Mouse (Mus musculus) C2C12 (cell line): ENCODE data around the gene Cobl. TPM values are rescaled to one million over a fixed set of nuclear protein-coding genes. Genes with fewer than 3 reads are reported as not detected.

Experiments used
- H3K27me3 ChIP-seq: one replicate; pipeline ENCODE4 v1.6.1; 2011; ENCODE audit not compliant: control insufficient read depth, insufficient read depth, insufficient read length
- H3K36me3 ChIP-seq: one replicate; pipeline ENCODE4 v1.6.1; 2011; ENCODE audit not compliant: control insufficient read depth, insufficient read depth
- H3K4me3 ChIP-seq: one replicate; pipeline ENCODE4 v1.5.1; 2011; ENCODE audit warnings: mild to moderate bottlenecking, control low read depth; ENCODE audit not compliant: poor library complexity, insufficient read depth, severe bottlenecking
- H3K79me2 ChIP-seq: one replicate; pipeline ENCODE4 v1.6.1; 2011; ENCODE audit not compliant: control insufficient read depth, insufficient read depth
- H3K79me3 ChIP-seq: one replicate; pipeline ENCODE4 v1.6.1; 2011; ENCODE audit warnings: low read depth, control low read depth
- H3ac ChIP-seq: one replicate; pipeline ENCODE3; 2011; ENCODE audit warnings: low read depth; ENCODE audit not compliant: control insufficient read depth, insufficient read length
- CEBPB ChIP-seq: IDR thresholded peaks from one replicate; pipeline ENCODE4 v1.6.1; 2011; ENCODE audit warnings: low read depth, mild to moderate bottlenecking, control low read depth, moderate library complexity
- CTCF ChIP-seq: IDR thresholded peaks from one replicate; pipeline ENCODE4 v1.5.1; 2011; ENCODE audit not compliant: control insufficient read depth, insufficient read depth, insufficient read length
- FOSL1 ChIP-seq: IDR thresholded peaks from one replicate; pipeline ENCODE4 v1.8.0; 2011; ENCODE audit warnings: mild to moderate bottlenecking, low read length; ENCODE audit not compliant: poor library complexity, insufficient read depth, severe bottlenecking
- MAX ChIP-seq: IDR thresholded peaks from one replicate; pipeline ENCODE4 v1.6.1; 2011; ENCODE audit warnings: mild to moderate bottlenecking, control low read depth
- MYOD1 ChIP-seq: IDR thresholded peaks from one replicate; pipeline ENCODE4 v1.6.1; 2011; ENCODE audit warnings: low read depth; ENCODE audit not compliant: control insufficient read depth, insufficient read length
- MYOG ChIP-seq: IDR thresholded peaks from one replicate; pipeline ENCODE4 v1.6.1; 2011; ENCODE audit not compliant: control insufficient read depth, insufficient read length; ENCODE audit errors: extremely low read depth
- USF1 ChIP-seq: IDR thresholded peaks from one replicate; pipeline ENCODE4 v1.6.1; 2011; ENCODE audit warnings: low read depth, mild to moderate bottlenecking, control low read depth, moderate library complexity
- polyA plus RNA-seq: library from polyadenylated mRNA; unstranded; fragments of >200 nt; fragmentation: generic; extraction: Trizol; gene quantifications from one replicate; pipeline ENCODE4 v1.2.1, GENCODE M21; 2012; ENCODE audit warnings: missing spikeins

The Cobl gene
- polyA plus RNA-seq, 1 experiment: 3.8 TPM

DNA sequence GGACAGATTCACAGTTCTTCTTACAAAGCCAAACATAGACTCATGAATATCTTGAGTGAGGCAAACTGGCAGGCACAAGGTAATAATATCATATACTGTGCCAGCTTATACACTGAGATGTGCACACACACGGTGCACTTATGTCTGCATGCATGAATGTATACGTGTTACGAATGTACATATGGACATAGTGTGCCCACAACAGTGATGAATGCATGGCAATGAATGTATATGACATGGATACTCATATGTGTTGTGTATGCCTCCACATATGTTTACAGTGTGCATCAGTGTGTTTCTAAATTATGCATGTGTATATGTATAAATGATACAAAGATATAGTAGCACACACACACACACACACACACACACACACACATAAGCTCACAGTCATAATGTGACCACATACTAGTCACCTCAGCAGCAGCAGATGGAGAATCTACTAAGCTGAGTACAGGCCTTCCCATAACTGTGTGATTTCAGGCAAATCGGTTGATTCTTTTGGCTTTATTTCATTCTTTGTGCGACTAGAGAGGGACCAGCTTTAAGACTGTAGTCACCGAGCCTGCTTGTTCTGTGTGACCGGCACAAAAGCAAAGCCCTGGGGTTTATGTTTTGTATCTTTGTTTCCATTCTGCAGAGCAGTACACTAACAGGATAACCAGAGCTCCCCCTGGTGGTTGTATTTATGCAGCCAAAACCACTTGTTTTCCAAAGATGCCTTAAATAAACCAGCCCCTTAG is 173.7 kb downstream of the Cobl start:
- H3K36me3 ChIP-seq: no peaks in the 10 kb centered on the region
- no peak overlapping the region for H3K4me3 ChIP-seq
- no peak overlapping the region for H3ac ChIP-seq

DNA sequence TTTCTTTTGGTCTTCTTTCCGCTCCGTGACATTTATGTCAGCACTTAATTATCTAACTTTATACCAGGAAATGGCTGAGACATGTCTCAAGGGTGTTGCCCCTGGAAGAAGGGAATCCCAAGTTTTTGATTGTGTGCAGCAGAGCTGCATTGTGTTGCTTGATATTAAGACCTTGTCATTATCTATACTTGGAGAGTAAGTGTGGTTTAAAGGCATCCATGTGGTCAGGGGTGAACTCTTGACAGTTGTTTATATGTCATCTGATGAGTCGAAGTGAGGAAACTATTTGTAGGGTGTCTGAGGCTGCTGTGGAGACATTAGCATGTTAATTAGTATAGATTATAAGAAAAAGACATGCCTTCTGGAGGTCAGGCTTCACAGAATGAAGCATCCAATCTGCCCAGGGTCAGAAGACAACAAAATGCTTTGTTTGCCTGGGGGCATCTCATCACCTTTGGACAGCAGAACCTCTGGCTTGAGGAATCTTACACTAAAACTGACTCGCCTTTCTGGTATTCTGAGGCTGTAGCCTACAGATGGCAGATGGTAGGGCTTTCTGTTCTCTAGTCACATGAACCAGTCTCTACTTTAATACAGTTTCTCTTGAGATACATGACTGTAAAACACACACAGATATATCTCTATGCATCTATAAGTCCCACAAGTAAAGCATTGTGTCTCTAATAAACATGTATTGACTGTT is 179.3 kb downstream of the Cobl start:
- no peaks in the 10 kb centered on the region for H3K79me2 ChIP-seq
- no peak for TF ChIP-seq CTCF
- no peak for TF ChIP-seq MYOG
- TF ChIP-seq USF1: no peak
- TF ChIP-seq MAX: no peak
- no peak for TF ChIP-seq MYOD1
- no peak for TF ChIP-seq CEBPB
- TF ChIP-seq FOSL1: no peak
- no peak overlapping the region for H3K4me3 ChIP-seq
- no peaks in the 10 kb centered on the region for H3K36me3 ChIP-seq
- no peaks in the 10 kb centered on the region for H3K27me3 ChIP-seq
- no peak overlapping the region for H3ac ChIP-seq
- no peaks in the 10 kb centered on the region for H3K79me3 ChIP-seq

More for the DNA sequence above, 173.7 kb downstream of the Cobl start:
- H3K79me2 ChIP-seq: no peaks in the 10 kb centered on the region
- TF ChIP-seq FOSL1: no peak
- TF ChIP-seq MYOG: no peak
- no peak for TF ChIP-seq USF1
- TF ChIP-seq CTCF: no peak
- TF ChIP-seq MAX: no peak
- no peak for TF ChIP-seq MYOD1
- TF ChIP-seq CEBPB: no peak
- H3K27me3 ChIP-seq: no peaks in the 10 kb centered on the region
- H3K79me3 ChIP-seq: no peaks in the 10 kb centered on the region

DNA sequence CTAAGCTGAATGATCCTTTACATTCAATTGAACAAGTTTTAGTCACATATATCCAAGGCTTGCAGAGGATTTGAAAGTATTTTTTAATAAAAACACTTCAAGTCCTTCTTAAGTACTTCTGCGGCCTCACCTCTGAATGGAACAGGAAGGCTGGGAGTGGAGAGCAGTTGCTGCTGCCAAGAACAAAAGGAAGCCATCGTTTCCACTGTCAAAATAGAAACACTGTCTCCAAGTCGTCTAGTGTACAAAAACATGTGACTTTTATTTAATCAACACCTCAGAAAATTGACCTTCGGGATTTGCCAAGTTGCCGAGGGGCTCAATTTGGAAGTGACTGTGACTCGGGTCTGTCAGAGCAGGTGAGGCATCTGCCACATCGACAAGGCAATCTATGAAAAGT is 184.0 kb downstream of the Cobl start:
- Histone ChIP-seq H3K36me3 (no peaks in the 10 kb centered on the region), H3K4me3 (no peak overlapping the region), H3ac (no peak overlapping the region), H3K27me3 (no peaks in the 10 kb centered on the region), H3K79me2 (no peaks in the 10 kb centered on the region), H3K79me3 (no peaks in the 10 kb centered on the region)
- no peak for TF ChIP-seq CTCF
- TF ChIP-seq USF1: no peak
- TF ChIP-seq MYOG: no peak
- no peak for TF ChIP-seq MYOD1
- TF ChIP-seq FOSL1: no peak
- no peak for TF ChIP-seq MAX
- TF ChIP-seq CEBPB: no peak

DNA sequence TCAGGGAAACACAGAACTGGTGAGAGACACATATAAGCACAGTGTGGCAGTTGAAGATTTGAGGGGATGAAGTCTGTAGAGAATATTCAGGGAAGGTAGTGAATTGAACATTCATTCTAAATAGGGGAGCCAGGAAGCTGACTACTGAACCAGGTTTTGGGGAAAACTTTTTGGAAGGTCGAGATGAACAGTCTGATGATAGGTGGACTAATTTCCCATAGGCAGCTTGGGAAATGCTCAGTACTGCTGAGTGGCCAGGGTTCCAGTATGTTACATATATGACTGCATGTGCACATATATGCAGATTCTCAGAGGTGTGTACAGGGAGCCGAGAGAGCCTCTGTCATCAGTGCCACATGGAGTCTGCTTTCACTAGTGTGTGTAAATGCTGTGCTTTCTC is 190.5 kb downstream of the Cobl start:
- Histone ChIP-seq H3K27me3 (no peaks in the 10 kb centered on the region), H3K4me3 (no peak overlapping the region), H3K79me2 (no peaks in the 10 kb centered on the region), H3K36me3 (no peaks in the 10 kb centered on the region), H3K79me3 (no peaks in the 10 kb centered on the region), H3ac (no peak overlapping the region)
- TF ChIP-seq MYOG (no peak), MAX (no peak), USF1 (no peak), FOSL1 (no peak), MYOD1 (no peak), CTCF (no peak), CEBPB (no peak)

DNA sequence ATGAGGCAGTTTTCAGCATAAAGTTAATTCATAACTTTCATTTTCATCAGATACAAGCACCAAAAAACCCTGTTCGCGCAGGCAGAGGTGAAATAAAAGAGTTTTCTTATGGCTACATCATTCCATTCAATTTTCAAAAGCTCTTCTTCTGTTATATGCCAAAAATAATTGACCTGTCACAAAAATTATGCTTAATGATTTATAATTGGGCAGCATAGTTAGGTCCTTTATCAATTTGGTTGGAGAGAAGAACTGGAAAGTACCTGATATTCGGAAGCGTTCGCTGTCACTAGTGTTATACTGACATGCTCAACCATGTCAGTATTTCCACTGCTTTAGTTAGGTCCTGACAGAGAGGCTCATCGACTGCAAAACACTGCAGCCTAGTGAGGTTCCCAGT is 191.0 kb downstream of the Cobl start:
- no peaks in the 10 kb centered on the region for H3K36me3 ChIP-seq
- no peaks in the 10 kb centered on the region for H3K79me2 ChIP-seq
- no peaks in the 10 kb centered on the region for H3K27me3 ChIP-seq
- no peaks in the 10 kb centered on the region for H3K79me3 ChIP-seq
- no peak overlapping the region for H3K4me3 ChIP-seq
- TF ChIP-seq MAX (no peak), MYOG (no peak), CTCF (no peak), MYOD1 (no peak), CEBPB (no peak), FOSL1 (no peak), USF1 (no peak)
- no peak overlapping the region for H3ac ChIP-seq

DNA sequence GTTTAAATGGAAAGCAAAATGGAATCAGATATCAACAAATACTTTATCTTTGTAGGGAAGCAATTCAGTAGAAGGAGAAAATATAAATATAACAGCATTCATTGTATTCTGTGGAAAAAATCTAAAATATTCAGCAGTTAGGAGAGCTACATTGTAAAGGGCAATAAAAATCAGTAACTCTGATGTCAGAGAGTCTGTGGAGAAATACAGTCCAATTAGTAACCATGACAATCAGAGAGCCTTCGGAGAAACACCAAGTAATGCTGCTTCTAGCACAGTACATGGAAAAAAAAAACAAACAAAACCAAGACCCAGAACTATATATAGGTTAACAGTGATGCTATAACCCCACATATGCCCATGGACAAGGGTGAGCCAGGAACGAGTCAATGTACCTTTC is 206.3 kb downstream of the Cobl start:
- Histone ChIP-seq H3K27me3 (no peaks in the 10 kb centered on the region), H3K4me3 (no peak overlapping the region), H3ac (no peak overlapping the region), H3K36me3 (no peaks in the 10 kb centered on the region), H3K79me3 (no peaks in the 10 kb centered on the region), H3K79me2 (no peaks in the 10 kb centered on the region)
- no peak for TF ChIP-seq CTCF
- TF ChIP-seq MYOD1: no peak
- no peak for TF ChIP-seq FOSL1
- TF ChIP-seq USF1: no peak
- no peak for TF ChIP-seq MYOG
- no peak for TF ChIP-seq MAX
- no peak for TF ChIP-seq CEBPB
